Mouse (Mus musculus): Measurements from ENCODE around the gene Elp6. TPM values are rescaled to one million over a fixed set of nuclear protein-coding genes. Genes with fewer than 3 reads are reported as not detected.

Gene Elp6
- polyA plus RNA-seq, 2 experiments = 7.5 to 8.0 TPM

- no peak overlapping the region for H3K4me2 ChIP-seq (ENCODE audit: low read depth)
- no peak for ATAC-seq (ENCODE audit: insufficient read depth)
- no peak overlapping the region for H3K27ac ChIP-seq
- H3K36me3 ChIP-seq (replicated peaks; ENCODE audit: control insufficient read depth, insufficient read depth, low read depth) = no peaks in the 10 kb centered on the region
- H3K9ac ChIP-seq (replicated peaks) = no peak overlapping the region
- no peaks in the 10 kb centered on the region for H3K27me3 ChIP-seq (ENCODE audit: control insufficient read depth, insufficient read depth, low read length)
- peaks cover 3 to 17% of the 10 kb centered on the region in 2 experiments; a peak in 2 of 4 replicates for H3K4me1 ChIP-seq (replicated peaks; ENCODE audit: control insufficient read depth in 2 of 2, insufficient read depth in 2 of 2, low read length in 1 of 2)
- 45% methylated on average over 2 of the region's 2 CpGs for WGBS (ENCODE audit: insufficient replicate concordance)
- no peak overlapping the region for H3K4me3 ChIP-seq (ENCODE audit: insufficient read depth in 1 of 2, low read depth in 2 of 2, low read length in 2 of 2)
- TF ChIP-seq EP300 (IDR thresholded peaks at IDR 0.05; ENCODE audit: low read depth) = no peak
- TF ChIP-seq CTCF (IDR thresholded peaks at IDR 0.05; ENCODE audit: low read depth) = no peak
- no peaks in the 10 kb centered on the region for H3K9me3 ChIP-seq (ENCODE audit: control insufficient read depth, low read length)
- no peak for DNase-seq (ENCODE audit: low read depth in 3 of 3, low spot score in 3 of 3)
These were observed 46.4 kb downstream of the Elp6 start for GRCm38 (mm10) chr9:110351350-110351749.

GRCm38 (mm10) chr9:110351932-110352632 is 47.1 kb downstream of the Elp6 start:
- H3K9me3 ChIP-seq (ENCODE audit: control insufficient read depth, low read length) = no peaks in the 10 kb centered on the region
- DNase-seq (ENCODE audit: low read depth in 3 of 3, low spot score in 3 of 3) = no peak
- no peaks in the 10 kb centered on the region for H3K27me3 ChIP-seq (ENCODE audit: control insufficient read depth, insufficient read depth, low read length)
- H3K9ac ChIP-seq (replicated peaks) = no peak overlapping the region
- H3K4me1 ChIP-seq (replicated peaks; ENCODE audit: control insufficient read depth in 2 of 2, insufficient read depth in 2 of 2, low read length in 1 of 2) = peaks cover 3 to 17% of the 10 kb centered on the region in 2 experiments; a peak in 3 of 4 replicates
- H3K27ac ChIP-seq = no peak overlapping the region
- no peaks in the 10 kb centered on the region for H3K36me3 ChIP-seq (replicated peaks; ENCODE audit: control insufficient read depth, insufficient read depth, low read depth)
- H3K4me3 ChIP-seq (ENCODE audit: insufficient read depth in 1 of 2, low read depth in 2 of 2, low read length in 2 of 2) = no peak overlapping the region
- WGBS (ENCODE audit: insufficient replicate concordance) = 32% methylated on average over 8 of the region's 8 CpGs
- TF ChIP-seq EP300 (IDR thresholded peaks at IDR 0.05; ENCODE audit: low read depth) (no peak), CTCF (IDR thresholded peaks at IDR 0.05; ENCODE audit: low read depth) (no peak)
- no peak overlapping the region for H3K4me2 ChIP-seq (ENCODE audit: low read depth)
- ATAC-seq (ENCODE audit: insufficient read depth) = no peak

- Histone ChIP-seq H3K4me3 (ENCODE audit: insufficient read depth in 1 of 2, low read depth in 2 of 2, low read length in 2 of 2) (no peak overlapping the region), H3K36me3 (replicated peaks; ENCODE audit: control insufficient read depth, insufficient read depth, low read depth) (no peaks in the 10 kb centered on the region), H3K9me3 (ENCODE audit: control insufficient read depth, low read length) (no peaks in the 10 kb centered on the region), H3K4me2 (ENCODE audit: low read depth) (no peak overlapping the region), H3K27ac (no peak overlapping the region), H3K4me1 (replicated peaks; ENCODE audit: control insufficient read depth in 2 of 2, insufficient read depth in 2 of 2, low read length in 1 of 2) (peaks cover 0 to 4% of the 10 kb centered on the region in 2 experiments; a peak in 2 of 4 replicates), H3K9ac (replicated peaks) (no peak overlapping the region), H3K27me3 (ENCODE audit: control insufficient read depth, insufficient read depth, low read length) (no peaks in the 10 kb centered on the region)
- ATAC-seq (ENCODE audit: insufficient read depth) (peak; percentile 32; the same call in 1 of the 2 replicates), DNase-seq (ENCODE audit: low read depth in 3 of 3, low spot score in 3 of 3) (peak in 1 of 3 experiments; percentile 12)
- TF ChIP-seq EP300 (IDR thresholded peaks at IDR 0.05; ENCODE audit: low read depth) (no peak), CTCF (IDR thresholded peaks at IDR 0.05; ENCODE audit: low read depth) (no peak)
- 66% methylated on average over 2 of the region's 2 CpGs for WGBS (ENCODE audit: insufficient replicate concordance)
These were observed 53.4 kb downstream of the Elp6 start for GRCm38 (mm10) chr9:110358341-110358740.

GRCm38 (mm10) chr9:110361299-110361698 is 56.3 kb downstream of the Elp6 start:
- H3K27ac ChIP-seq = no peak overlapping the region
- H3K9ac ChIP-seq (replicated peaks) = no peak overlapping the region
- WGBS (ENCODE audit: insufficient replicate concordance) = 67% methylated on average over 12 of the region's 12 CpGs
- H3K4me3 ChIP-seq (ENCODE audit: insufficient read depth in 1 of 2, low read depth in 2 of 2, low read length in 2 of 2) = no peak overlapping the region
- no peaks in the 10 kb centered on the region for H3K36me3 ChIP-seq (replicated peaks; ENCODE audit: control insufficient read depth, insufficient read depth, low read depth)
- H3K27me3 ChIP-seq (ENCODE audit: control insufficient read depth, insufficient read depth, low read length) = no peaks in the 10 kb centered on the region
- no peak overlapping the region for H3K4me2 ChIP-seq (ENCODE audit: low read depth)
- 0 out of 2 replicates have a peak, but pooled peaks have one; percentile 21 for ATAC-seq (ENCODE audit: insufficient read depth)
- peaks cover 0 to 4% of the 10 kb centered on the region in 2 experiments; a peak in 2 of 4 replicates for H3K4me1 ChIP-seq (replicated peaks; ENCODE audit: control insufficient read depth in 2 of 2, insufficient read depth in 2 of 2, low read length in 1 of 2)
- no peaks in the 10 kb centered on the region for H3K9me3 ChIP-seq (ENCODE audit: control insufficient read depth, low read length)
- TF ChIP-seq EP300 (IDR thresholded peaks at IDR 0.05; ENCODE audit: low read depth) = no peak
- no peak for TF ChIP-seq CTCF (IDR thresholded peaks at IDR 0.05; ENCODE audit: low read depth)
- DNase-seq (ENCODE audit: low read depth in 3 of 3, low spot score in 3 of 3) = no peak

GRCm38 (mm10) chr9:110362337-110362736 is 57.4 kb downstream of the Elp6 start:
- TF ChIP-seq EP300 (IDR thresholded peaks at IDR 0.05; ENCODE audit: low read depth) = no peak
- no peak for TF ChIP-seq CTCF (IDR thresholded peaks at IDR 0.05; ENCODE audit: low read depth)
- peaks cover 0 to 4% of the 10 kb centered on the region in 2 experiments; a peak in 1 of 4 replicates for H3K4me1 ChIP-seq (replicated peaks; ENCODE audit: control insufficient read depth in 2 of 2, insufficient read depth in 2 of 2, low read length in 1 of 2)
- 67% methylated on average over 10 of the region's 10 CpGs for WGBS (ENCODE audit: insufficient replicate concordance)
- no peaks in the 10 kb centered on the region for H3K36me3 ChIP-seq (replicated peaks; ENCODE audit: control insufficient read depth, insufficient read depth, low read depth)
- no peak overlapping the region for H3K4me3 ChIP-seq (ENCODE audit: insufficient read depth in 1 of 2, low read depth in 2 of 2, low read length in 2 of 2)
- no peak overlapping the region for H3K9ac ChIP-seq (replicated peaks)
- ATAC-seq (ENCODE audit: insufficient read depth) (peak; percentile 58), DNase-seq (ENCODE audit: low read depth in 3 of 3, low spot score in 3 of 3) (no peak)
- H3K4me2 ChIP-seq (ENCODE audit: low read depth) = no peak overlapping the region
- H3K27ac ChIP-seq = no peak overlapping the region
- H3K9me3 ChIP-seq (ENCODE audit: control insufficient read depth, low read length) = no peaks in the 10 kb centered on the region
- H3K27me3 ChIP-seq (ENCODE audit: control insufficient read depth, insufficient read depth, low read length) = no peaks in the 10 kb centered on the region

All from liver, embryonic 14.5 days (tissue).